Mouse (Mus musculus) neural tube, embryonic 11.5 days (tissue): Measurements from ENCODE around the gene Lias. TPM values are rescaled to one million over a fixed set of nuclear protein-coding genes. Genes with fewer than 3 reads are reported as not detected.

Experiments
- ATAC-seq: fragments of 200-750 bp; cut with Nextera tagmentation; 2 replicates; pipeline ENCODE4 v1.8.0; 2017; ENCODE audit warnings: moderate number of reproducible peaks, mild to moderate bottlenecking, moderate TSS enrichment, moderate library complexity; ENCODE audit not compliant: insufficient read depth, low FRiP score, low TSS enrichment
- DNase-seq: peaks from one replicate; pipeline ENCODE4 v3.0.0-alpha.2; 2015; ENCODE audit warnings: low spot score
- H3K27ac ChIP-seq: fragments of 300-500 bp; sonication (generic); 2 replicates; pipeline ENCODE4 v1.5.1; 2014; ENCODE audit warnings: low read depth, mild to moderate bottlenecking, low read length
- H3K27me3 ChIP-seq: fragments of 300-500 bp; sonication (generic); 2 replicates; pipeline ENCODE4 v1.6.1; 2014; ENCODE audit warnings: mild to moderate bottlenecking, low read length, mixed read lengths; ENCODE audit not compliant: control insufficient read depth, insufficient read depth
- H3K36me3 ChIP-seq: fragments of 300-500 bp; sonication (generic); 2 replicates; pipeline ENCODE4 v1.6.1; 2014; ENCODE audit warnings: mild to moderate bottlenecking, low read length, moderate library complexity, mixed read lengths; ENCODE audit not compliant: control insufficient read depth, insufficient read depth
- H3K4me1 ChIP-seq: fragments of 300-500 bp; sonication (generic); 2 replicates; pipeline ENCODE4 v1.6.1; 2014; ENCODE audit warnings: low read length, mixed read lengths; ENCODE audit not compliant: control insufficient read depth, insufficient read depth
- H3K4me2 ChIP-seq: fragments of 300-500 bp; sonication (generic); 2 replicates; pipeline ENCODE4 v1.6.1; 2014; ENCODE audit warnings: low read depth, mild to moderate bottlenecking, moderate library complexity
- H3K4me3 ChIP-seq: fragments of 300-500 bp; sonication (generic); 2 replicates; pipeline ENCODE4 v1.5.1; 2014; ENCODE audit warnings: low read depth, low read length
- H3K9ac ChIP-seq: fragments of 300-500 bp; sonication (generic); 2 replicates; pipeline ENCODE4 v1.6.1; 2014; ENCODE audit warnings: mild to moderate bottlenecking, low read length
- H3K9me3 ChIP-seq: fragments of 300-500 bp; sonication (generic); 2 replicates; pipeline ENCODE4 v1.6.1; 2016; ENCODE audit warnings: low read length; ENCODE audit not compliant: control insufficient read depth
- WGBS: fragments of 180-500 bp; shearing (Covaris S2); extraction: QIAGEN DNeasy Blood & Tissue Kit; methylation state at CpG from one replicate; pipeline ENCODE4 v1.1.7; 2014; 5-methylcytosine and 5-hydroxymethylcytosine counted together
- polyA plus RNA-seq: library from polyadenylated mRNA; unstranded; fragments of >200 nt; fragmentation: Nextera tagmentation; extraction: Ambion mirVana; gene quantifications from 2 replicates; pipeline ENCODE4 v1.2.1, GENCODE M21; 2014

The Lias gene
- polyA plus RNA-seq, 1 experiment from 2014 or later = 69.2 TPM

DNA sequence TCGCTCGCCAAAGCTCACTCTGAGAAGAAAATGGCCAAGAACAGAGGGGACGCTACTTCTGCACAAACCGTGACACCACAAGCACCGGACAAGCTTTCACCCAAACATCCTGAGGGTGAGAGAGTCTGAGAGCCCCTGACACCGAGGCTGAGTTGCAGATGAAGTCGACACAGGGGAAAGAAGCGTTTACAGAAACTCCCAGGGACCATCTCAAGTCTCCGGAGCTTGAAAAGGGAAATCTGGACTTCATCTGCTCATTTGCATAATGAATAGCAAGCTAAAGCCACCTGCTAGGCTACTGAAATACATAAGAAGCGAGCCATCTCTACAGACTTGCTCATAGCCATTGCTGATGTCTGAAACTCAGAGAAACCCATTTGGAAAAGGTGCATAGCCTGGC, 27.8 kb downstream of the Lias start:
- Histone ChIP-seq H3K36me3 (peaks cover 7% of the 10 kb centered on the region), H3K27me3 (no peaks in the 10 kb centered on the region), H3K4me2 (no peak overlapping the region), H3K4me1 (0 out of 2 replicates have a peak, but pooled peaks cover 5% of the 10 kb centered on the region), H3K9ac (no peak overlapping the region), H3K9me3 (no peaks in the 10 kb centered on the region), H3K27ac (no peak overlapping the region), H3K4me3 (no peak overlapping the region)
- WGBS = 86% methylated on average over 10 of the region's 10 CpGs
- DNase-seq = no peak
- ATAC-seq = no peak

GRCm38 (mm10) chr5:65420822-65421221, 29.5 kb downstream of the Lias start:
- DNase-seq (no peak), ATAC-seq (no peak)
- Histone ChIP-seq H3K4me3 (no peak overlapping the region), H3K36me3 (peaks cover 6% of the 10 kb centered on the region), H3K4me2 (no peak overlapping the region), H3K9me3 (no peaks in the 10 kb centered on the region), H3K9ac (no peak overlapping the region), H3K27ac (no peak overlapping the region), H3K27me3 (no peaks in the 10 kb centered on the region), H3K4me1 (0 out of 2 replicates have a peak, but pooled peaks cover 4% of the 10 kb centered on the region)
- WGBS = 76% methylated on average over 6 of the region's 6 CpGs

DNA sequence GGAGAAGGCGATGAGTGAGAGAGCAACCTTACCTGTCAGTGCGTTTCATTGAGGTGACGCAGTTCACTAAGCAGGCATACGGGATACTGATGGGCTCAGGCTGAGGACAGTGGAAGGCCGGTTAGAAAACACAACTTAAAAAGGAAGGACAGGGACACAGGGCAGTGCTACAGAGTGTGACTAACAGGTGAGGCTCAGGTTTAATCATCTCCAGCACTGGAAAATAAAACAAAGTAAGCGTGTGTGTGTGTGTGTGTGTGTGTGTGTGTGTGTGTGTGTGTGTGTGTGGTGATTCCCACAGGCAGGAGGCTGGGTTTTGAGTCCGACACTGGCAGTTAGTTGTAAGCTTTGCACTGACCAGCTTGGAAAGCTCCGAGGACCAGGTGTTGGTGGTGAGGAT, 31.5 kb downstream of the Lias start:
- no peak overlapping the region for H3K9ac ChIP-seq
- no peak overlapping the region for H3K27ac ChIP-seq
- no peaks in the 10 kb centered on the region for H3K9me3 ChIP-seq
- 97% methylated on average over 8 of the region's 8 CpGs for WGBS
- no peaks in the 10 kb centered on the region for H3K27me3 ChIP-seq
- H3K4me1 ChIP-seq = no peaks in the 10 kb centered on the region
- ATAC-seq (no peak), DNase-seq (no peak)
- peaks cover 5% of the 10 kb centered on the region; the same call in 1 of the 2 replicates for H3K36me3 ChIP-seq
- H3K4me2 ChIP-seq = no peak overlapping the region
- no peak overlapping the region for H3K4me3 ChIP-seq

DNA sequence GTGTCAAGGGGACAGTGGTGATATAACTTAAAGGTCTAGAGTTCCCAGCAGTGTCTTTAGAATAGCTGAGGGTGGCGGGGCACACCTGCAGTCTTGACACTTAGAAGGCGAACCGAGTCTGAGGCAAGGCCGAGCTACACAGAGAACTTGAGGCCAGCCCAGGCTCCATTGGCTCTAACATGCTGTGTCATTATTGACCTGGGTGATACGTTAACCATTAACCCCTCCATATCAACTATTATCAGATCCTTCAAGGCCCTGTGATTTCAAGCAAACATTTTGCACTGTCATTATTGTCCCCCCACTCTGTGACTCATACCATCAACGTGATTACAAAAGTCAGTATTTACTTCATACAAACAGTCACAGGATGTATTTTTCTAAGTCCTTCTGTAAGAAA, 32.9 kb downstream of the Lias start:
- no peak overlapping the region for H3K27ac ChIP-seq
- no peaks in the 10 kb centered on the region for H3K9me3 ChIP-seq
- no peaks in the 10 kb centered on the region for H3K4me1 ChIP-seq
- 88% methylated on average over 6 of the region's 6 CpGs for WGBS
- ATAC-seq (no peak), DNase-seq (no peak)
- no peak overlapping the region for H3K9ac ChIP-seq
- no peaks in the 10 kb centered on the region for H3K27me3 ChIP-seq
- no peak overlapping the region for H3K4me3 ChIP-seq
- peaks cover 5% of the 10 kb centered on the region; the same call in 1 of the 2 replicates for H3K36me3 ChIP-seq
- no peak overlapping the region for H3K4me2 ChIP-seq

GRCm38 (mm10) chr5:65425251-65425650, 34.0 kb downstream of the Lias start:
- ATAC-seq = no peak
- 89% methylated on average over 5 of the region's 5 CpGs for whole genome bisulfite sequencing
- no peaks in the 10 kb centered on the region for H3K9me3 ChIP-seq
- H3K4me3 ChIP-seq = no peak overlapping the region
- H3K27me3 ChIP-seq = no peaks in the 10 kb centered on the region
- H3K9ac ChIP-seq = no peak overlapping the region
- no peak overlapping the region for H3K27ac ChIP-seq
- H3K36me3 ChIP-seq = peaks cover 5% of the 10 kb centered on the region; the same call in 1 of the 2 replicates
- no peak for DNase-seq
- no peaks in the 10 kb centered on the region for H3K4me1 ChIP-seq
- H3K4me2 ChIP-seq = no peak overlapping the region

- DNase-seq (no peak), ATAC-seq (no peak)
- Histone ChIP-seq H3K9ac (no peak overlapping the region), H3K27me3 (no peaks in the 10 kb centered on the region), H3K36me3 (peaks cover 2% of the 10 kb centered on the region; the same call in 1 of the 2 replicates), H3K4me2 (no peak overlapping the region), H3K4me1 (no peaks in the 10 kb centered on the region), H3K9me3 (no peaks in the 10 kb centered on the region), H3K27ac (no peak overlapping the region), H3K4me3 (no peak overlapping the region)
- 59% methylated on average over 4 of the region's 4 CpGs for WGBS
These were observed 37.0 kb downstream of the Lias start for GRCm38 (mm10) chr5:65428321-65428720.

- H3K27ac ChIP-seq = no peak overlapping the region
- no peak overlapping the region for H3K9ac ChIP-seq
- H3K4me1 ChIP-seq = no peaks in the 10 kb centered on the region
- 86% methylated on average over 5 of the region's 5 CpGs for WGBS
- H3K9me3 ChIP-seq = no peaks in the 10 kb centered on the region
- H3K27me3 ChIP-seq = no peaks in the 10 kb centered on the region
- H3K4me2 ChIP-seq = no peak overlapping the region
- no peak overlapping the region for H3K4me3 ChIP-seq
- DNase-seq = no peak
- ATAC-seq = no peak
- H3K36me3 ChIP-seq = peaks cover 2% of the 10 kb centered on the region; the same call in 1 of the 2 replicates
These were observed 38.1 kb downstream of the Lias start for GRCm38 (mm10) chr5:65429441-65429840.

GRCm38 (mm10) chr5:65434471-65435362, 43.4 kb downstream of the Lias start:
- Histone ChIP-seq H3K4me2 (peak overlapping the region; percentile 77), H3K9me3 (no peaks in the 10 kb centered on the region), H3K4me3 (peak overlapping the region; percentile 79), H3K27me3 (no peaks in the 10 kb centered on the region), H3K9ac (peak overlapping the region; percentile 77), H3K4me1 (no peaks in the 10 kb centered on the region), H3K36me3 (no peaks in the 10 kb centered on the region), H3K27ac (peak overlapping the region; percentile 40; the same call in 1 of the 2 replicates)
- ATAC-seq = peak; percentile 14
- DNase-seq = no peak
- WGBS = 6% methylated on average over 15 of the region's 15 CpGs

GRCm38 (mm10) chr5:65435363-65435805, 44.1 kb downstream of the Lias start:
- Histone ChIP-seq H3K36me3 (no peaks in the 10 kb centered on the region), H3K27ac (peak overlapping the region; percentile 40; the same call in 1 of the 2 replicates), H3K9me3 (no peaks in the 10 kb centered on the region), H3K4me1 (no peaks in the 10 kb centered on the region), H3K27me3 (no peaks in the 10 kb centered on the region), H3K4me3 (peak overlapping the region; percentile 79), H3K9ac (peak overlapping the region; percentile 77), H3K4me2 (peak overlapping the region; percentile 77)
- under 1% methylated on average over 47 of the region's 47 CpGs for WGBS
- peak; percentile 72 for ATAC-seq
- DNase-seq = no peak
